Mouse (Mus musculus): Measurements from ENCODE around the gene Cyp4a12b.
"Not testable (repeated sequence)": the region's sequence is repeated elsewhere in the genome, so short reads cannot be mapped to it uniquely, and the experiment has no call there.

Cyp4a12b gene

GRCm38 (mm10) chr4:115411324-115411723 is at the start of gene Cyp4a12b:
Gene Cyp4a12b, plus strand, starts transcription at chr4:115411624.
- not testable (repeated sequence) for DNase-seq (ENCODE audit: low read depth, low spot score)

DNA sequence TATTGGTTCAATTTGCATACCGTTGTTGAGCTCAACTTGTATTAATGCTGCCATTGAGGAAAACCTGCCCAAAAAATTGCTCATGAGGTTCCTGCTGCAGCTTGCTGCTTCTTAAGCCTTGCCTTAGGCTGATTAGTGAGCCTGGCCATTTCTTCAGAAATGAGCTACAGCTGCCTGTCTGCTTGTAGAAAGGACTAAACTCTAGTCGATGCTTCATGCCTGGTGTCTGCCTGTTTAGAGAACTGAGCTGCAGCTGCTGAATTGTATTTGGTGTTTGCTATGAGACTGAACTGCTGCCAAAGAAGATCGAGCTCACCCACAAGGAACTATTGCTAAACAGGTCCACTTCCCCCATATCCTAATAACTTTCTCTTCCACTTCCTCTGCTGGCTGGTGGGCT is 45.8 kb upstream of the Cyp4a12b start:
- not testable (repeated sequence) for DNase-seq (ENCODE audit: low read depth, low spot score)

GRCm38 (mm10) chr4:115368067-115368466 is 43.4 kb upstream of the Cyp4a12b start:
- DNase-seq (ENCODE audit: low read depth, low spot score): not testable (repeated sequence)

DNA sequence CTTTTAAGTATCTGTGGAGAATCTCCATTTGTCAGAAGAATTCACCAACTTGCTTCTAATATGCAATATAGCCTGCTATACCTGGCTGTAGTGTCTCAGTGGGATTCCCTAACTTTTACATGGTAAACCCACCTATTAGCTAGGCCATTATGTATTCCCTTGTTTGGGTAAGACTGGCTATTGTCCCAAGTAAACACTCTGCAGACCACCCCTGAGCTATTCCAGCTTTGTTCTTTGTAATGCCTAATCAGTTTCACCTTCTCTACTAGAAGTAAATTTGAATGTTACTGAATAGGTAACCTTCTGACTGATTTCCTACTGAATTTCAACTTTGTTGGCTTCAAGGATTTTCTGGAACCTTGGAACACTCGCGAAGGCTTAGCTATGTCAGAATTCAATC is 15.2 kb upstream of the Cyp4a12b start:
- DNase-seq (ENCODE audit: low read depth, low spot score): not testable (repeated sequence)

- DNase-seq (ENCODE audit: low read depth, low spot score): not testable (repeated sequence)
Measured at GRCm38 (mm10) chr4:115396950-115397349, 14.5 kb upstream of the Cyp4a12b start.

DNA sequence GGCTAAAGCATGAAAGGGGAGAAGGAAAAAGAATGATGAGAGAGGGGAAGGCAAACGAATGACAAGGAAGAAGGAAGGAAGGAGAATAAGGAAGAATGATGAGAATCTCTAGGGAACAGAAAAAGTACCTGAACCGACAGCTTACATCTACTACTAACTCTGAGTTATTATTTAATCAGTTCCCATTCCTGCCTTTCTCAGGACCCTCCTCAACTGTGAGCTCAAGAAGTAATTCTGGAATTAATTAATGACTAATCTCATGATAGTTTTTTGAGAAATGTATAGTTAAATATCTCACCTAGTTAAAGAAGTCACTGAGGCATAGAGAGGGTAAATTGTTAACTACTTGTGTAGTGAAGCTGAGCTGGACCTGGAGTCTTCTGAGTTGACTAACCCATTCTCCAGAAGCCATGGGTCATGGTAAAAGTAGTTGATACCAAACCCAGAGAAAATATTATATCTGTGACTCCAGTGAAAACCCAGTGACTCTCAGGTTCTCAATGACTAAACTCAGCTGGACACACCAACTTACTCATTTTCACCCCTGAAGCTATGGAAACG is 39.2 kb downstream of the Cyp4a12b start:
- DNase-seq (ENCODE audit: low read depth, low spot score): no peak

GRCm38 (mm10) chr4:115452304-115452703 is 40.9 kb downstream of the Cyp4a12b start, which contains the start of gene Cyp4a30b:
Gene Cyp4a30b, plus strand, starts transcription at chr4:115452604.
- no peak for DNase-seq (ENCODE audit: low read depth, low spot score)

DNA sequence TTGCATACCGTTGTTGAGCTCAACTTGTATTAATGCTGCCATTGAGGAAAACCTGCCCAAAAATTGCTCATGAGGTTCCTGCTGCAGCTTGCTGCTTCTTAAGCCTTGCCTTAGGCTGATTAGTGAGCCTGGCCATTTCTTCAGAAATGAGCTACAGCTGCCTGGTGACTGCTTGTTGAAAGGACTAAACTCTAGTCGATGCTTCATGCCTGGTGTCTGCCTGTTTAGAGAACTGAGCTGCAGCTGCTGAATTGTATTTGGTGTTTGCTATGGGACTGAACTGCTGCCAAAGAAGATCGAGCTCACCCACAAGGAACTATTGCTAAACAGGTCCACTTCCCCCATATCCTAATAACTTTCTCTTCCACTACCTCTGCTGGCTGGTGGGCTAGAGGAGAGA is 62.2 kb downstream of the Cyp4a12b start:
- DNase-seq (ENCODE audit: low read depth, low spot score): not testable (repeated sequence)

DNA sequence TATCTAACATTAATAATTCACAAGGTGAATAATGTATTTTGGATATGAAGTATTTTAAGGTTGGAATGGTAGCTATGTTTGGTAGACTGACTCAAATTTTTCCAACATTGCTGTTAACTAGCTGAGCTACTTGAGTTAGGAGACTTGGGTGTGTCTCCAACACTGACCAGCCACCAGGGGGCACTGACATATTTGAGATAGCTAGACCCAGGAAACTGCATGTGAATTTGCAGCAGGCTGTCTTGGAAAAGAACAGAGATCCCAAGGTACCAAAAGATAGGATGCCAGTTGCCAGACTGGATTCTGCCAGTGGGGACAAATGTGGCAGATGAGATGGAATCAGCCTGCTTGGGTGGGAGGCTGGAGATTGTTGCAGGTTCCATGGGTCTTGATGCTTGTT is 64.6 kb downstream of the Cyp4a12b start:
- not testable (repeated sequence) for DNase-seq (ENCODE audit: low read depth, low spot score)

GRCm38 (mm10) chr4:115481006-115481652 is 69.7 kb downstream of the Cyp4a12b start:
- DNase-seq (ENCODE audit: low read depth, low spot score): no peak

All from retina, adult 2 months (tissue).